8 mouse cellular contexts compared by ENCODE assay signal in genomic region chr4:86749361-86749841, GRCm38 (mm10). TPM values are rescaled to one million over a fixed set of nuclear protein-coding genes. Genes with fewer than 3 reads are reported as not detected.
DNase-seq lines count a peak whose midpoint lies in the region; ATAC-seq and TF ChIP-seq lines count a peak whose summit lies in the region.

No protein-coding gene starts in this region.

- no peaks in the 10 kb centered on the region for H3K27me3 ChIP-seq in forebrain, embryonic 10.5 days (ENCODE audit: poor library complexity, severe bottlenecking)
- H3K27me3 ChIP-seq in hindbrain, embryonic 15.5 days: no peaks in the 10 kb centered on the region
- no peaks in the 10 kb centered on the region for H3K27me3 ChIP-seq in liver, embryonic 13.5 days

- ATAC-seq in hindbrain, embryonic 15.5 days (ENCODE audit: low FRiP score, low read depth): no peak
- no peak for ATAC-seq in liver, embryonic 13.5 days (ENCODE audit: low read depth)

- H3K36me3 ChIP-seq in forebrain, embryonic 10.5 days (replicated peaks): no peaks in the 10 kb centered on the region
- H3K36me3 ChIP-seq in hindbrain, embryonic 15.5 days: no peaks in the 10 kb centered on the region
- no peaks in the 10 kb centered on the region for H3K36me3 ChIP-seq in liver, embryonic 13.5 days

- H3K4me3 ChIP-seq in gastrocnemius, adult 2 months: peak overlapping the region; percentile 100
- peak overlapping the region; percentile 99 for H3K4me3 ChIP-seq in forebrain, embryonic 10.5 days
- H3K4me3 ChIP-seq in hindbrain, embryonic 15.5 days: peak overlapping the region; percentile 91
- H3K4me3 ChIP-seq in liver, embryonic 13.5 days (replicated peaks): peak overlapping the region; percentile 83
- peak overlapping the region; percentile 70 for H3K4me3 ChIP-seq in olfactory bulb, adult 2 months (ENCODE audit: insufficient read depth, low read depth, low read length)

- H3K9me3 ChIP-seq in forebrain, embryonic 10.5 days: no peaks in the 10 kb centered on the region
- no peaks in the 10 kb centered on the region for H3K9me3 ChIP-seq in hindbrain, embryonic 15.5 days
- H3K9me3 ChIP-seq in liver, embryonic 13.5 days (replicated peaks): no peaks in the 10 kb centered on the region

- WGBS in forebrain, embryonic 10.5 days: under 1% methylated on average over 13 of the region's 13 CpGs
- under 1% methylated on average over 13 of the region's 13 CpGs for WGBS in hindbrain, embryonic 15.5 days
- WGBS in liver, embryonic 13.5 days (ENCODE audit: insufficient replicate concordance): 2% methylated on average over 13 of the region's 13 CpGs
- WGBS in olfactory bulb, adult 2 months: 1% methylated on average over 13 of the region's 13 CpGs

- peak overlapping the region; percentile 88 for H3K9ac ChIP-seq in hindbrain, embryonic 15.5 days
- H3K9ac ChIP-seq in liver, embryonic 13.5 days: peak overlapping the region; percentile 93

- TF ChIP-seq CTCF in gastrocnemius, adult 2 months (IDR thresholded peaks at IDR 0.05): no peak
- TF ChIP-seq CTCF in olfactory bulb, adult 2 months (IDR thresholded peaks at IDR 0.05; ENCODE audit: insufficient read depth, low read depth, low read length): no peak

- TF ChIP-seq POLR2A in olfactory bulb, adult 2 months (IDR thresholded peaks at IDR 0.05; ENCODE audit: insufficient read depth, low read depth, low read length): no peak

- DNase-seq in gastrocnemius, adult 2 months: no peak
- DNase-seq in gastrocnemius, adult 18-20 months (ENCODE audit: low spot score): no peak
- DNase-seq in adipocyte (ENCODE audit: low spot score): peak; percentile 33
- no peak for DNase-seq in forebrain, embryonic 10.5 days (ENCODE audit: extremely low spot score, low spot score)
- no peak for DNase-seq in liver, embryonic 13.5 days
- no peak for DNase-seq in ovary, postnatal 36 days (ENCODE audit: low spot score)

- peak overlapping the region; percentile 82 for H3K4me2 ChIP-seq in hindbrain, embryonic 15.5 days
- H3K4me2 ChIP-seq in liver, embryonic 13.5 days: peak overlapping the region; percentile 90

- H3K27ac ChIP-seq in gastrocnemius, adult 2 months: peak overlapping the region; percentile 95
- peak overlapping the region; percentile 94 for H3K27ac ChIP-seq in forebrain, embryonic 10.5 days
- H3K27ac ChIP-seq in hindbrain, embryonic 15.5 days (replicated peaks): no peak overlapping the region
- peak overlapping the region; percentile 85 for H3K27ac ChIP-seq in liver, embryonic 13.5 days
- H3K27ac ChIP-seq in olfactory bulb, adult 2 months (ENCODE audit: insufficient read depth, low read depth, low read length): peak overlapping the region; percentile 74

- peaks cover 24% of the 10 kb centered on the region for H3K4me1 ChIP-seq in forebrain, embryonic 10.5 days
- peaks cover 16% of the 10 kb centered on the region for H3K4me1 ChIP-seq in hindbrain, embryonic 15.5 days (replicated peaks)
- H3K4me1 ChIP-seq in liver, embryonic 13.5 days (replicated peaks): peaks cover 44% of the 10 kb centered on the region
- peaks cover 2% of the 10 kb centered on the region; the same call in 1 of the 2 replicates for H3K4me1 ChIP-seq in olfactory bulb, adult 2 months (ENCODE audit: control insufficient read depth, insufficient read depth, low read length)

- intact Hi-C loops in gastrocnemius, adult 2 months (cut with DNase I): loop anchor here (5.0 kb wide), 2 partner anchors 92 to 108 kb away; partner anchors contain the start of gene Rps6

RNA-seq across cellular contexts. Expression of gene Dennd4c, which starts 1.0 kb away (rescaled TPM):
- 10 to 100 TPM; 27.5 to 28.8 TPM for total RNA-seq in gastrocnemius, adult 2 months (2021)
- total RNA-seq in gastrocnemius, adult 18-20 months (2021): 10 to 100 TPM; 29.1 to 29.2 TPM
- polyA plus RNA-seq in forebrain, embryonic 10.5 days (2016; fragmentation: Nextera tagmentation; extraction: Ambion mirVana): 6.2 and 6.4 TPM in 2 replicates
- 3.1 and 3.4 TPM in 2 replicates for polyA plus RNA-seq in hindbrain, embryonic 15.5 days (2015; fragmentation: Nextera tagmentation; extraction: Ambion mirVana)
- 1.5 and 2.6 TPM in 2 replicates for polyA plus RNA-seq in liver, embryonic 13.5 days (2015; fragmentation: Nextera tagmentation; extraction: Ambion mirVana)
- not detected in 2 replicates for polyA plus RNA-seq in olfactory bulb, adult 2 months (2012; ENCODE audit: insufficient read depth, insufficient read length, low replicate concordance, missing spikeins)
